Mouse (Mus musculus) neural tube, embryonic 13.5 days (tissue): ENCODE measurements around the gene Gm20388. TPM values are rescaled to one million over a fixed set of nuclear protein-coding genes. Genes with fewer than 3 reads are reported as not detected.

Experiments used
- ATAC-seq: fragments of 200-750 bp; cut with Nextera tagmentation; 2 replicates; pipeline ENCODE4 v1.8.0; 2017; ENCODE audit warnings: low read depth, mild to moderate bottlenecking, moderate TSS enrichment, moderate library complexity
- H3K27ac ChIP-seq: fragments of 300-500 bp; sonication (generic); replicated peaks from 2 replicates; pipeline ENCODE4 v1.5.1; 2015; ENCODE audit warnings: moderate library complexity, mild to moderate bottlenecking, inconsistent platforms
- H3K27me3 ChIP-seq: fragments of 300-500 bp; sonication (generic); 2 replicates; pipeline ENCODE4 v1.6.1; 2015; ENCODE audit warnings: mild to moderate bottlenecking, inconsistent platforms
- H3K36me3 ChIP-seq: fragments of 300-500 bp; sonication (generic); 2 replicates; pipeline ENCODE4 v1.6.1; 2015; ENCODE audit warnings: mild to moderate bottlenecking, inconsistent platforms
- H3K4me1 ChIP-seq: fragments of 300-500 bp; sonication (generic); replicated peaks from 2 replicates; pipeline ENCODE4 v1.6.1; 2015; ENCODE audit warnings: inconsistent platforms
- H3K4me2 ChIP-seq: fragments of 300-500 bp; sonication (generic); 2 replicates; pipeline ENCODE4 v1.6.1; 2015; ENCODE audit warnings: inconsistent platforms, mild to moderate bottlenecking, moderate library complexity
- H3K4me3 ChIP-seq: fragments of 300-500 bp; sonication (generic); 2 replicates; pipeline ENCODE4 v1.5.1; 2015; ENCODE audit warnings: mild to moderate bottlenecking, inconsistent platforms
- H3K9ac ChIP-seq: fragments of 300-500 bp; sonication (generic); 2 replicates; pipeline ENCODE4 v1.6.1; 2015; ENCODE audit warnings: moderate library complexity, mild to moderate bottlenecking, inconsistent platforms
- H3K9me3 ChIP-seq: fragments of 300-500 bp; sonication (generic); 2 replicates; pipeline ENCODE4 v1.6.1; 2016; ENCODE audit warnings: inconsistent platforms
- WGBS: fragments of 180-500 bp; shearing (Covaris S2); methylation state at CpG from one replicate; pipeline ENCODE4 v1.1.7; 2015; 5-methylcytosine and 5-hydroxymethylcytosine counted together
- polyA plus RNA-seq: library from polyadenylated mRNA; unstranded; fragments of >200 nt; fragmentation: Nextera tagmentation; extraction: Ambion mirVana; gene quantifications from 2 replicates; pipeline ENCODE4 v1.2.1, GENCODE M21; 2015

Gm20388 gene
- polyA plus RNA-seq, 1 experiment from 2014 or later, result 0.27 TPM

GRCm38 (mm10) chr8:122260755-122261154 lies 2350.1 kb downstream of the Gm20388 start:
- no peak overlapping the region for H3K4me2 ChIP-seq
- H3K27me3 ChIP-seq, result no peaks in the 10 kb centered on the region
- peaks cover 11% of the 10 kb centered on the region; the same call in 1 of the 2 replicates for H3K4me1 ChIP-seq
- H3K4me3 ChIP-seq, result no peak overlapping the region
- no peak overlapping the region for H3K9ac ChIP-seq
- WGBS, result 48% methylated on average over 9 of the region's 9 CpGs
- H3K9me3 ChIP-seq, result no peaks in the 10 kb centered on the region
- H3K27ac ChIP-seq, result no peak overlapping the region
- H3K36me3 ChIP-seq, result no peaks in the 10 kb centered on the region
- ATAC-seq, result no peak

GRCm38 (mm10) chr8:122262835-122263234 lies 2352.2 kb downstream of the Gm20388 start:
- WGBS, result 70% methylated on average over 16 of the region's 16 CpGs
- H3K4me3 ChIP-seq, result no peak overlapping the region
- H3K9me3 ChIP-seq, result no peaks in the 10 kb centered on the region
- H3K27me3 ChIP-seq, result no peaks in the 10 kb centered on the region; the same call in 1 of the 2 replicates
- H3K9ac ChIP-seq, result no peak overlapping the region
- H3K36me3 ChIP-seq, result no peaks in the 10 kb centered on the region
- no peak overlapping the region for H3K4me2 ChIP-seq
- no peak for ATAC-seq
- H3K27ac ChIP-seq, result no peak overlapping the region
- peaks cover 11% of the 10 kb centered on the region; the same call in 1 of the 2 replicates for H3K4me1 ChIP-seq

DNA sequence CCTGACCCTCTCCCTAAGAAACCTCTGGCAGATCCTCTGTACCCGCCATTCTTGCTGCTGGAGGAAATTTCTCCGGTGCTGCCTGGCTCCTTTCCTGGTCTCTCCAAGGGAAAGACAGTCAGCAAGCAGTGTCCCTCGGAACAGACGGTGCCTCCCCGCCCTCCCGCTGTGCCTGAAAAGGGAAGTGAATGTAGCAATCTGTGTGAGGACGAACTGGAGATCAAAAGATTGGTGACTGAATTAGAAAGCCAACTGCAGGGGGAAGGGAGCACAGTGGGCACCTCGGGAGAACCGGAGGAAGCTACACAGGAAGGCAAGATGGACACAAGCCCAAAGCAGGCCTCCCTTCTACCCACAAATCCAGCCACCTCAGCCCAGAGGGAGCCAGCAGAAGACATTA lies 2353.6 kb downstream of the Gm20388 start:
- no peak for ATAC-seq
- Histone ChIP-seq H3K27ac (no peak overlapping the region), H3K4me3 (no peak overlapping the region), H3K9ac (no peak overlapping the region), H3K27me3 (peaks cover 11% of the 10 kb centered on the region; the same call in 1 of the 2 replicates), H3K4me2 (no peak overlapping the region), H3K36me3 (no peaks in the 10 kb centered on the region), H3K9me3 (no peaks in the 10 kb centered on the region), H3K4me1 (peaks cover 21% of the 10 kb centered on the region)
- 24% methylated on average over 9 of the region's 9 CpGs for WGBS

- Histone ChIP-seq H3K9me3 (no peaks in the 10 kb centered on the region), H3K9ac (no peak overlapping the region), H3K36me3 (no peaks in the 10 kb centered on the region), H3K4me1 (peaks cover 25% of the 10 kb centered on the region), H3K4me2 (no peak overlapping the region), H3K27ac (no peak overlapping the region), H3K27me3 (peaks cover 21% of the 10 kb centered on the region), H3K4me3 (no peak overlapping the region)
- 89% methylated on average over 8 of the region's 8 CpGs for WGBS
- no peak for ATAC-seq
These were observed 2354.9 kb downstream of the Gm20388 start for GRCm38 (mm10) chr8:122265522-122265921.

DNA sequence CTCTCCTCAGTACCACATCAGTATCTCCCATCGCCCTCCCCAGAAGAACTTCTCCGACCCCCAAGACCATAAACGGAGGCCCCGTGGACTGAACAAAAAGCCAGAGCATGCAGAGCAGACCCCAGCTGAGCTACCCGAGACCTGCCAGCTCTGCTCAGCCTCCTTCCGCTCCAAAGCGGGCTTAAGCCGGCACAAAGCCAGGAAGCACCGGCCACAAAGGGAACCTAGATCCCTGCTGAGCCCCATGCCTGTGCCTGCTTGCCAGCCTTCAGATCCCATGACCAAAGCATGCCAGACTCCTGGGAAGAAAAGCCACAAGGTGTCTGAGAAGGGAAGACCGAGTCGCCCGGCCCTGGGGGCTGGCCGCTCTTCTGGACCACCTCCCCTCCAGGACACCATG lies 2356.2 kb downstream of the Gm20388 start:
- Histone ChIP-seq H3K27ac (no peak overlapping the region), H3K9ac (0 out of 2 replicates have a peak overlapping the region, but pooled peaks have one; percentile 17), H3K4me3 (no peak overlapping the region), H3K4me1 (peaks cover 25% of the 10 kb centered on the region), H3K36me3 (no peaks in the 10 kb centered on the region), H3K4me2 (no peak overlapping the region), H3K27me3 (peaks cover 24% of the 10 kb centered on the region), H3K9me3 (no peaks in the 10 kb centered on the region)
- ATAC-seq, result no peak
- WGBS, result 45% methylated on average over 13 of the region's 13 CpGs

GRCm38 (mm10) chr8:122268861-122269260 lies 2358.2 kb downstream of the Gm20388 start:
- H3K4me3 ChIP-seq, result peak overlapping the region; percentile 41
- peak overlapping the region; percentile 66 for H3K4me2 ChIP-seq
- H3K4me1 ChIP-seq, result peaks cover 25% of the 10 kb centered on the region
- H3K9ac ChIP-seq, result peak overlapping the region; percentile 69
- H3K9me3 ChIP-seq, result no peaks in the 10 kb centered on the region
- no peaks in the 10 kb centered on the region for H3K36me3 ChIP-seq
- H3K27me3 ChIP-seq, result peaks cover 24% of the 10 kb centered on the region
- H3K27ac ChIP-seq, result no peak overlapping the region
- WGBS, result 67% methylated on average over 24 of the region's 24 CpGs
- no peak for ATAC-seq

- Histone ChIP-seq H3K27ac (no peak overlapping the region), H3K9ac (peak overlapping the region; percentile 69), H3K4me2 (peak overlapping the region; percentile 66), H3K9me3 (no peaks in the 10 kb centered on the region), H3K4me3 (peak overlapping the region; percentile 41), H3K4me1 (peaks cover 21% of the 10 kb centered on the region), H3K36me3 (no peaks in the 10 kb centered on the region), H3K27me3 (peaks cover 24% of the 10 kb centered on the region)
- 3% methylated on average over 21 of the region's 21 CpGs for WGBS
- ATAC-seq, result peak; percentile 59
These were observed 2358.8 kb downstream of the Gm20388 start for GRCm38 (mm10) chr8:122269404-122269803.

DNA sequence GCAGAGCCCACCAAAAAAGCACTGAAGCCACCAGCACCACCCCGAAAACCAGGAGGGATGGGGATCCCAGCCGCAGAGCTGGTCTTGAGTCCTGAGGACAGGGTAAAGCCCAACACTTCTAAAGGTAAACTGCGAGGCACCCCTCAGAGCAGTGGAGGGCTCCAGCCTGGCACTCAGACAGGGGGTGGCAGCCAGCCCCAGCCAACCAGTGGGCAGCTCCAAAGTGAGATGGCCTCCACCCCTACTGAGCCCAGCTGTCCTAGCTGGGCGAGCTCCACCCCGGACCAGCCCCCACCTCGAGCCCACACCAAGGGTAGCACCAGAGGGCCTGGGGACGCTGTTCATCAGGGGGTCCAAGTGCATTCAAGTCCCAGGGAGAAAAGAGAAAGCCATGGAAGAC lies 2359.9 kb downstream of the Gm20388 start:
- no peak overlapping the region for H3K4me3 ChIP-seq
- ATAC-seq, result no peak
- 72% methylated on average over 7 of the region's 7 CpGs for WGBS
- no peak overlapping the region for H3K4me2 ChIP-seq
- no peaks in the 10 kb centered on the region for H3K36me3 ChIP-seq
- peaks cover 15% of the 10 kb centered on the region for H3K4me1 ChIP-seq
- H3K27me3 ChIP-seq, result peaks cover 24% of the 10 kb centered on the region
- no peaks in the 10 kb centered on the region for H3K9me3 ChIP-seq
- H3K27ac ChIP-seq, result no peak overlapping the region
- H3K9ac ChIP-seq, result no peak overlapping the region

DNA sequence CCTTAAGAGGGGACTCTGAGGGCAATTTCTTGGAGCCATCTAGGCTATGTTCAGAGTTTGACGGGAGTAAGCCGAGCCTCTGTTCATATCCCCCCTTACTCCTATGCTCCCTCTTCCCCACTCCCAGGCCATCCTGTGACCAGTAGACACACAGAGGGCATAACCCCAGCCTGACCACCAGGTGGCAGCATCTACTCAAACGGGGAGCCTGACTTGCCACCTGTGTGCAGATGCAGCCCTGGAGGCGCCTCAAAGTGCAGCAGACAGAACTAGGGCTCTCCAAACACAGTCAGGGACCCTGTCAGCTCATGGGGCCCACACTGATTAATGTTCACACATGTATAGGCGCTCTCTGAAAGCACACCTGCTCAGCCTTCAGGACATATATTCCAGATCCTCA lies 2362.5 kb downstream of the Gm20388 start:
- Histone ChIP-seq H3K27ac (no peak overlapping the region), H3K9ac (no peak overlapping the region), H3K4me1 (peaks cover 24% of the 10 kb centered on the region), H3K36me3 (no peaks in the 10 kb centered on the region), H3K9me3 (no peaks in the 10 kb centered on the region), H3K4me3 (no peak overlapping the region), H3K4me2 (no peak overlapping the region), H3K27me3 (peaks cover 22% of the 10 kb centered on the region)
- peak; percentile 45; the same call in 1 of the 2 replicates for ATAC-seq
- 5% methylated on average over 5 of the region's 5 CpGs for WGBS

DNA sequence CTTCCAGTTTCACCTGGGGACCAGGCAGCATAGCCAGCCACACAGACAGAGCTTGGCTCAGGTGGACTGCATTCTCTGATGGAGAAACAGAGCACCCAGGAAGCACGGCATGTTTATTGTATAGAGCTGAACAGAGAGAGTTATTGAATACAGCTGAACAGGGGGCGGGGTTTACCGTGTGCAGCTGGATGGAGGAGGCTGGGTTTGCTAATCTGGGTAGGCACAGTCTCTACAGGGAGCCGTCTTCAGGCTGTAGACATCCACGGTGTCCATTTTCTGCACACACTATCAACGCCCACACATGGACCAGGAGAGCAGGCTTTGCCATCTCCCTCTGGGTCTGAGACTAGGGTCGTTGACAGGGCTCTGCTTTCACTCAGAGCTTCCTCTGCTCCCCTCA lies 2363.2 kb downstream of the Gm20388 start:
- no peak overlapping the region for H3K4me3 ChIP-seq
- peaks cover 16% of the 10 kb centered on the region for H3K27me3 ChIP-seq
- 48% methylated on average over 7 of the region's 7 CpGs for WGBS
- peaks cover 17% of the 10 kb centered on the region for H3K4me1 ChIP-seq
- H3K9ac ChIP-seq, result 0 out of 2 replicates have a peak overlapping the region, but pooled peaks have one; percentile 32
- ATAC-seq, result no peak
- no peak overlapping the region for H3K27ac ChIP-seq
- H3K4me2 ChIP-seq, result no peak overlapping the region
- H3K9me3 ChIP-seq, result no peaks in the 10 kb centered on the region
- H3K36me3 ChIP-seq, result no peaks in the 10 kb centered on the region

GRCm38 (mm10) chr8:122274651-122275391 lies 2364.2 kb downstream of the Gm20388 start:
- WGBS, result 79% methylated on average over 11 of the region's 11 CpGs
- Histone ChIP-seq H3K27ac (no peak overlapping the region), H3K36me3 (no peaks in the 10 kb centered on the region), H3K4me1 (0 out of 2 replicates have a peak, but pooled peaks cover 9% of the 10 kb centered on the region), H3K4me3 (no peak overlapping the region), H3K9ac (no peak overlapping the region), H3K4me2 (no peak overlapping the region), H3K9me3 (no peaks in the 10 kb centered on the region), H3K27me3 (peaks cover 10% of the 10 kb centered on the region)
- ATAC-seq, result no peak

GRCm38 (mm10) chr8:122276308-122276707 lies 2365.7 kb downstream of the Gm20388 start:
- H3K9ac ChIP-seq, result no peak overlapping the region
- no peak for ATAC-seq
- 89% methylated on average over 5 of the region's 5 CpGs for WGBS
- H3K4me3 ChIP-seq, result no peak overlapping the region
- no peaks in the 10 kb centered on the region for H3K9me3 ChIP-seq
- H3K36me3 ChIP-seq, result no peaks in the 10 kb centered on the region
- 0 out of 2 replicates have a peak, but pooled peaks cover 17% of the 10 kb centered on the region for H3K4me1 ChIP-seq
- H3K27ac ChIP-seq, result no peak overlapping the region
- H3K4me2 ChIP-seq, result no peak overlapping the region
- no peaks in the 10 kb centered on the region; the same call in 1 of the 2 replicates for H3K27me3 ChIP-seq
